Mouse (Mus musculus) neural tube, embryonic 12.5 days (tissue): ENCODE measurements at regions not wholly inside any gene's neighbourhood (a gene's known extent, or its start where the extent isn't known, plus 50 kb on each side); places are given as distances from the start of the nearest gene placed in this dataset.

Experiments
- ATAC-seq: fragments of 200-750 bp; cut with Nextera tagmentation; 2 replicates; pipeline ENCODE4 v1.8.0; 2017; ENCODE audit warnings: low read depth, mild to moderate bottlenecking, moderate TSS enrichment, moderate library complexity; ENCODE audit not compliant: low FRiP score
- H3K27ac ChIP-seq: fragments of 300-500 bp; sonication (generic); 2 replicates; pipeline ENCODE4 v1.5.1; 2016
- H3K27me3 ChIP-seq: fragments of 300-500 bp; sonication (generic); replicated peaks from 2 replicates; pipeline ENCODE4 v1.6.1; 2016; ENCODE audit warnings: mild to moderate bottlenecking
- H3K36me3 ChIP-seq: fragments of 300-500 bp; sonication (generic); 2 replicates; pipeline ENCODE4 v1.6.1; 2016; ENCODE audit warnings: mild to moderate bottlenecking
- H3K4me1 ChIP-seq: fragments of 300-500 bp; sonication (generic); 2 replicates; pipeline ENCODE4 v1.6.1; 2016
- H3K4me2 ChIP-seq: fragments of 300-500 bp; sonication (generic); replicated peaks from 2 replicates; pipeline ENCODE4 v1.6.1; 2016; ENCODE audit warnings: mild to moderate bottlenecking
- H3K4me3 ChIP-seq: fragments of 300-500 bp; sonication (generic); 2 replicates; pipeline ENCODE4 v1.5.1; 2016
- H3K9ac ChIP-seq: fragments of 300-500 bp; sonication (generic); 2 replicates; pipeline ENCODE4 v1.6.1; 2016; ENCODE audit warnings: mild to moderate bottlenecking
- H3K9me3 ChIP-seq: fragments of 300-500 bp; sonication (generic); 2 replicates; pipeline ENCODE4 v1.6.1; 2016; ENCODE audit warnings: mild to moderate bottlenecking
- WGBS: fragments of 180-500 bp; shearing (Covaris S2); methylation state at CpG from one replicate; pipeline ENCODE4 v1.1.7; 2016; 5-methylcytosine and 5-hydroxymethylcytosine counted together

GRCm38 (mm10) chr2:161338953-161339326, 230.1 kb upstream of the Chd6 start:
- WGBS = 12% methylated on average over 3 of the region's 3 CpGs
- Histone ChIP-seq H3K4me3 (no peak overlapping the region), H3K27ac (no peak overlapping the region; the same call in 1 of the 2 replicates), H3K4me2 (peak overlapping the region; percentile 38), H3K36me3 (no peaks in the 10 kb centered on the region), H3K9me3 (no peaks in the 10 kb centered on the region), H3K9ac (no peak overlapping the region), H3K4me1 (peaks cover 30% of the 10 kb centered on the region), H3K27me3 (0 out of 2 replicates have a peak, but pooled peaks cover 4% of the 10 kb centered on the region)
- ATAC-seq = peak; percentile 14; the same call in 1 of the 2 replicates

DNA sequence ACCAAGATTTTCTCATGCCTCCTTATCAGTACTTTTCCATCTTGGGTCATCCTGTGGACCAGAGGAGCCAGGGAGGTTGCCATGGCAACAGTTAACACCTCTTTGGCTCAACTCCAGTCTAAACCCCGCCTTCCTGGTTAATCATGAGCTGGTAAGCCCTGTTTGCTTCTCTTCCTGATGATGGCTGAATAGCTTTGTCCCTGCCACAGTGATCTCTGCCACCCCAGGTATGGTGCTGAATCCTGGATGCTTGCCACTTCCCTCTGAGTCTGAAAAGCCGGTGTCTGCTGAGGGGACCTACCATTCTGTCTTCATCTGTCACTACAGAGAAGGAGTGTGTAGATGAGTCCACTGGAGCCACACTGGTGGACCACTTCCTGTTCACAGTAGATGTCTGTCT, 223.8 kb upstream of the Chd6 start:
- no peak for ATAC-seq
- H3K36me3 ChIP-seq = no peaks in the 10 kb centered on the region
- H3K9me3 ChIP-seq = no peaks in the 10 kb centered on the region
- no peaks in the 10 kb centered on the region for H3K27me3 ChIP-seq
- WGBS = 51% methylated on average over 2 of the region's 2 CpGs
- no peak overlapping the region for H3K9ac ChIP-seq
- H3K27ac ChIP-seq = no peak overlapping the region
- H3K4me3 ChIP-seq = no peak overlapping the region
- no peak overlapping the region for H3K4me2 ChIP-seq
- H3K4me1 ChIP-seq = no peaks in the 10 kb centered on the region

- Histone ChIP-seq H3K27me3 (no peaks in the 10 kb centered on the region), H3K27ac (no peak overlapping the region), H3K4me1 (no peaks in the 10 kb centered on the region), H3K9me3 (no peaks in the 10 kb centered on the region), H3K4me3 (no peak overlapping the region), H3K4me2 (no peak overlapping the region), H3K36me3 (no peaks in the 10 kb centered on the region), H3K9ac (no peak overlapping the region)
- WGBS = 88% methylated on average over 10 of the region's 10 CpGs
- no peak for ATAC-seq
These were observed 223.0 kb upstream of the Chd6 start for GRCm38 (mm10) chr2:161331850-161332365.

- no peak overlapping the region for H3K27ac ChIP-seq
- H3K4me2 ChIP-seq = no peak overlapping the region
- no peak overlapping the region for H3K4me3 ChIP-seq
- no peaks in the 10 kb centered on the region for H3K4me1 ChIP-seq
- H3K36me3 ChIP-seq = no peaks in the 10 kb centered on the region
- no peak for ATAC-seq
- H3K27me3 ChIP-seq = no peaks in the 10 kb centered on the region
- no peaks in the 10 kb centered on the region for H3K9me3 ChIP-seq
- H3K9ac ChIP-seq = no peak overlapping the region
- WGBS = 58% methylated on average over 3 of the region's 3 CpGs
These were observed 193.9 kb upstream of the Chd6 start for GRCm38 (mm10) chr2:161302796-161303195.

DNA sequence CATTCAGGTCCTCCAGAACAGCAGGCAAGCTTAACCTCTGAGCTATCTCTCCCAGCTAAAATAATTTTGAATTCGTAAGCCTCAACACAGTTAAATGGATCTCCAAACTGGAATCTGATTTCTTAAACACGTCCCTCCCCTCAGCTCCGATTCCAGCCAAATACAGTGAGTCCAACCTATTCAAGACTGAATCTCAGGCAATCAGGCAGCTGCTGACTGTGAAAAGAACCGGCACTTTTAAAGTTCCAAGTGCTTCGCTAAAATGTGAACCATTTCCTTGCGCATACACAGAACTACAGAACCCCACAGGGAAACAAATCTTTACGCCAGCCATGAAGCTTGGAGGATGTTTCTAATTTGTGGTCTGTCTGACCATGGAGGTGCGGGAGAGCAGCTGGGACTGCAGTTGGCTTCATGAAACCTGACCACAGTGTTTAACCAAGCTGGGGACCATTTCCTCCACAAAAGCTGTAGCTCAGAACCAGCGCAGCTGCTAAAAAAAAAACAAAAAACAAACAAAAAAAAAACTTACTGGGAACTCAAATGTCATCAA, 160.1 kb upstream of the Chd6 start:
- Histone ChIP-seq H3K9ac (no peak overlapping the region), H3K27me3 (no peaks in the 10 kb centered on the region), H3K4me1 (no peaks in the 10 kb centered on the region), H3K4me2 (no peak overlapping the region), H3K9me3 (no peaks in the 10 kb centered on the region), H3K4me3 (no peak overlapping the region), H3K36me3 (no peaks in the 10 kb centered on the region), H3K27ac (no peak overlapping the region)
- 68% methylated on average over 9 of the region's 9 CpGs for WGBS
- no peak for ATAC-seq

DNA sequence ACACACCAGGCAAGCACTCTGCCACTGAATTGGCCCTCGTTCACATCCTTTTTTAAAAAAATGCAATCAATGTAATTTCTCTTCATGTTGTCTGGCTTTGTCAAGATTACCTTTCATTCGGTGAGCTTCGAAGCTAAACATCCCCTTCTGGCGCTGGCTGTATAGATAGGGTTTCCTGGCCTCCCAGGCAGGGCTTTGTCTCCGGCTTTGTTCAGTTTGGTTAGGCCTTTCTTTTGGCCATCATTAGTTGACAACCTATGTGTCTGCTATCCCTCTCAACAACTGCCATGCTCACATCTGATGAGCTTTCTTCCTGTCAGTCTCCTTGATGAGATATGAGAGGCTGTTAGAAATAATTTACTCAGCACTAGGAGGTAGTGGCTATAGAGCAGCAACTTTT, 157.6 kb upstream of the Chd6 start:
- Histone ChIP-seq H3K36me3 (no peaks in the 10 kb centered on the region), H3K4me1 (no peaks in the 10 kb centered on the region), H3K9ac (no peak overlapping the region), H3K4me3 (no peak overlapping the region), H3K27ac (no peak overlapping the region), H3K27me3 (no peaks in the 10 kb centered on the region), H3K9me3 (no peaks in the 10 kb centered on the region), H3K4me2 (no peak overlapping the region)
- WGBS = 31% methylated on average over 5 of the region's 5 CpGs
- no peak for ATAC-seq

GRCm38 (mm10) chr2:161265211-161265610, 156.3 kb upstream of the Chd6 start:
- Histone ChIP-seq H3K4me2 (no peak overlapping the region), H3K9me3 (no peaks in the 10 kb centered on the region), H3K36me3 (no peaks in the 10 kb centered on the region), H3K4me1 (no peaks in the 10 kb centered on the region), H3K27ac (no peak overlapping the region), H3K4me3 (no peak overlapping the region), H3K9ac (no peak overlapping the region), H3K27me3 (no peaks in the 10 kb centered on the region)
- no peak for ATAC-seq
- 52% methylated on average over 8 of the region's 8 CpGs for WGBS

GRCm38 (mm10) chr2:161252761-161253160, 143.9 kb upstream of the Chd6 start:
- no peak for ATAC-seq
- no peak overlapping the region for H3K27ac ChIP-seq
- H3K9me3 ChIP-seq = no peaks in the 10 kb centered on the region
- no peaks in the 10 kb centered on the region; the same call in 1 of the 2 replicates for H3K4me1 ChIP-seq
- no peak overlapping the region for H3K9ac ChIP-seq
- no peaks in the 10 kb centered on the region for H3K27me3 ChIP-seq
- no peaks in the 10 kb centered on the region for H3K36me3 ChIP-seq
- WGBS = 86% methylated on average over 2 of the region's 2 CpGs
- no peak overlapping the region for H3K4me2 ChIP-seq
- no peak overlapping the region for H3K4me3 ChIP-seq

DNA sequence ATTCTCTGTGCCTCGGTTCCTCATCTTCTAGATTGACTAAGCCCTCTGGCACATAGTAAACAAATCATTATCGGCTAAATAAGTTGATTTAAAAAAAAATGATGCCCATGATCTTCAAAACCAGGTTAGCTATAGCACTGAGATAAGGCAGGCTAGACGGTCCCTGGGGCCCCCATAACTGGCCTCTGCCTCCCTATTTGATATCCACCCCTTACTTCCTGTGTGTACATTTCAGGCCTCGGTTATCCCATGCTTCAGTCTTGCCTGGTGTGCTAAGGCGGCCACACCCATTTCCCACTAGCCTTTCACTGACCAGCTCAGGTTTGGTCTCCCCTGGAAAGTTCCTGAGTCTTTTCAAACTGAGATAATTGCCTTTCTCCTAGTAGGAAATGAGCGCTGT, 132.8 kb upstream of the Chd6 start:
- Histone ChIP-seq H3K9me3 (no peaks in the 10 kb centered on the region), H3K9ac (no peak overlapping the region), H3K36me3 (no peaks in the 10 kb centered on the region), H3K4me3 (no peak overlapping the region), H3K27ac (no peak overlapping the region), H3K4me1 (no peaks in the 10 kb centered on the region), H3K27me3 (no peaks in the 10 kb centered on the region), H3K4me2 (no peak overlapping the region)
- 81% methylated on average over 6 of the region's 6 CpGs for WGBS
- ATAC-seq = no peak

DNA sequence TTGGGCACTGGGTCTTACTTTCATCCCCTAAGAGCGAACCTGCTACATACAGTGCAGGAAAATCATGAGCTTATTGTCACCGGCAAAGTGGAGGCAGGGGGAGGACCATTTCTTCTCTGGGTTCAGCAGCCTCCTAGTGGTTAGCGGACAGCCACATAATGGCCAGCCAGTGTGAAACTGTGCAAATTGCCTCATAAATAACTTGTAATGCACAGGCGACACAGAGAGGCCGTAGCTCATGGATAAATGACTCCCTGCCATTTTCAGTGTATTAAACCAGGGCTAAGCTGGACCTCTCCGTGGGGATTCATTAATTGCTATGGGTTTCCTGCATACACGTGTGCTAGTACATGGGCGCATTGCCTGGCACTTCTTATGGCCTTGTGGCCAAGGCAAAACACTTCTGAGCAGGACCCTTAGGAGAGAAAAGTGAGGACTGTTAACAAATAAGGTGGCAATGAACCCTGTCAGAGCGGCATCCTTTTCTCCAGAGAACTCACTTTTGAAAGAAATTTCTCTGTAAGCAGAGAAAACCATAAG, 128.5 kb upstream of the Chd6 start:
- ATAC-seq = peak; percentile 61
- no peaks in the 10 kb centered on the region for H3K36me3 ChIP-seq
- H3K27ac ChIP-seq = no peak overlapping the region
- no peak overlapping the region for H3K4me2 ChIP-seq
- H3K9ac ChIP-seq = no peak overlapping the region
- H3K9me3 ChIP-seq = no peaks in the 10 kb centered on the region
- H3K4me3 ChIP-seq = no peak overlapping the region
- H3K4me1 ChIP-seq = no peaks in the 10 kb centered on the region
- no peaks in the 10 kb centered on the region for H3K27me3 ChIP-seq
- 23% methylated on average over 9 of the region's 9 CpGs for WGBS

DNA sequence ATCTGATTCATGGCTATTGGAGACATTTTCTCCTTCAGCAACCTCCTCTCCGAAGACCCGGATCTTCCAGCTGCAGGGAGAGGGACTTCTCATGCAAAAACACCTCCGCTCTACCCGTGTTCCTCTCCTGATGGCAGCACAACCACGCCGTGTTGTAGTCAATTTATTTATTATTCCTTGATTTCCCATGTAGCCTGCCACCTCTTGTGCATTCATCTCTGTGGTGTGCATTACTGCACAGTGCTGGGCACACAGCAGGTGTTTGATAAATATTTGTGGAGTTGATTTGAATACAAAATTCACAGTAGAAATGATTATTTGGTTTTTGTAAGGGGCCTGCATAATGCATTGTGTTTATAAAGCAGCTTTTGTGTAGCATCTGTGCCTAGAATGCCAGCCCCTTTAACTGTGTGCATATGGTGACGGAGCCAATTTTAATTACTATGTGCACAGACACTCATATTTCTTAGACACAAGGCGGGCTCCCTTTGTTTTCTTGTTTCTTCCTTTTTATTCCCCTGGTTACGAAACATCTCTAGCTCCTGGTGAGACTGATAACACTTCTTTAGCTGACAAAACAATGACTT, 124.4 kb upstream of the Chd6 start:
- Histone ChIP-seq H3K4me2 (no peak overlapping the region), H3K4me1 (no peaks in the 10 kb centered on the region), H3K4me3 (no peak overlapping the region), H3K9me3 (no peaks in the 10 kb centered on the region), H3K36me3 (no peaks in the 10 kb centered on the region), H3K9ac (no peak overlapping the region), H3K27ac (no peak overlapping the region), H3K27me3 (no peaks in the 10 kb centered on the region)
- ATAC-seq = no peak
- WGBS = 69% methylated on average over 9 of the region's 9 CpGs

- WGBS = 63% methylated on average over 4 of the region's 4 CpGs
These were observed 122.5 kb upstream of the Chd6 start for GRCm38 (mm10) chr2:161231405-161231804.

DNA sequence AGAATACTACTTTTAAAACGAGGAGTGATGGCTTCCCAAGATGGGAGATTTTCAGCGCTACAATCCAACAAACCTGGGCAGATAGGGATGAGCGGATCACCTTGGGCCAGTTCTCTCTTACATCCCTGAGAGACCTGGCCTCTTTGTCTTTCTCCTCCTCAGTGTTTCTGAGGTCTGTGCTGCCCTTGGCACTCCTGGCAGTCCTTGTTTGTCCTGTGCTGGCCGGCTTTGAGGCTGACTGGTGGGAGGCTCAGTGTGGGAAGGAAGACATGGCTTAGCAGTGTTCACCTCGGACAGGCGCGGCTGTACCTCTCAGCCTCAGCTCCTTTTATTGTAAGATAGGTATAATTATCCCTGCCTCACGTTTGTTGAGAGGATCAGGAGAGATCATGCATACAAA, 106.9 kb upstream of the Chd6 start:
- Histone ChIP-seq H3K27me3 (no peaks in the 10 kb centered on the region), H3K9ac (no peak overlapping the region), H3K4me1 (no peaks in the 10 kb centered on the region), H3K27ac (no peak overlapping the region), H3K36me3 (no peaks in the 10 kb centered on the region), H3K4me2 (no peak overlapping the region), H3K4me3 (no peak overlapping the region), H3K9me3 (no peaks in the 10 kb centered on the region)
- no peak for ATAC-seq
- 82% methylated on average over 8 of the region's 8 CpGs for WGBS

More at GRCm38 (mm10) chr2:161231405-161231804, 122.5 kb upstream of the Chd6 start:
- Histone ChIP-seq H3K4me3 (no peak overlapping the region), H3K36me3 (no peaks in the 10 kb centered on the region), H3K9ac (no peak overlapping the region), H3K27me3 (no peaks in the 10 kb centered on the region), H3K27ac (no peak overlapping the region), H3K4me1 (no peaks in the 10 kb centered on the region), H3K4me2 (no peak overlapping the region), H3K9me3 (no peaks in the 10 kb centered on the region)
- no peak for ATAC-seq
